Mouse (Mus musculus) stomach, embryonic 16.5 days (tissue): ENCODE measurements around the gene Slc30a9. TPM values are rescaled to one million over a fixed set of nuclear protein-coding genes. Genes with fewer than 3 reads are reported as not detected.

Source experiments
- ATAC-seq: fragments of 200-750 bp; cut with Nextera tagmentation; 2 replicates; pipeline ENCODE4 v1.8.0; 2017; ENCODE audit warnings: moderate number of reproducible peaks, moderate TSS enrichment; ENCODE audit not compliant: insufficient read depth, low FRiP score
- H3K27ac ChIP-seq: fragments of 300-500 bp; sonication (generic); 2 replicates; pipeline ENCODE4 v1.5.1; 2014; ENCODE audit warnings: low read length
- H3K27me3 ChIP-seq: fragments of 300-500 bp; sonication (generic); 2 replicates; pipeline ENCODE4 v1.6.1; 2014; ENCODE audit warnings: low read length, control low read depth, mixed read lengths; ENCODE audit not compliant: control insufficient read depth, insufficient read depth
- H3K36me3 ChIP-seq: fragments of 300-500 bp; sonication (generic); 2 replicates; pipeline ENCODE4 v1.6.1; 2014; ENCODE audit warnings: low read length; ENCODE audit not compliant: control insufficient read depth, insufficient read depth
- H3K4me1 ChIP-seq: fragments of 300-500 bp; sonication (generic); 2 replicates; pipeline ENCODE4 v1.6.1; 2014; ENCODE audit warnings: low read length, control low read depth, mixed read lengths; ENCODE audit not compliant: control insufficient read depth, insufficient read depth
- H3K4me2 ChIP-seq: fragments of 300-500 bp; sonication (generic); 2 replicates; pipeline ENCODE4 v1.6.1; 2014; ENCODE audit warnings: low read depth, low read length, mixed read lengths
- H3K4me3 ChIP-seq: fragments of 300-500 bp; sonication (generic); replicated peaks from 2 replicates; pipeline ENCODE4 v1.5.1; 2014; ENCODE audit warnings: mild to moderate bottlenecking, low read length
- H3K9ac ChIP-seq: fragments of 300-500 bp; sonication (generic); 2 replicates; pipeline ENCODE4 v1.6.1; 2014; ENCODE audit warnings: low read length
- H3K9me3 ChIP-seq: fragments of 300-500 bp; sonication (generic); replicated peaks from 2 replicates; pipeline ENCODE4 v1.6.1; 2016; ENCODE audit warnings: low read length, control low read depth; ENCODE audit not compliant: control insufficient read depth
- WGBS: fragments of 180-500 bp; shearing (Covaris S2); extraction: QIAGEN DNeasy Blood & Tissue Kit; methylation state at CpG from one replicate; pipeline ENCODE4 v1.1.7; 2014; 5-methylcytosine and 5-hydroxymethylcytosine counted together
- polyA plus RNA-seq: library from polyadenylated mRNA; unstranded; fragments of >200 nt; fragmentation: Nextera tagmentation; extraction: Ambion mirVana; gene quantifications from 2 replicates; pipeline ENCODE4 v1.2.1, GENCODE M21; 2015

Slc30a9 gene
- polyA plus RNA-seq, 1 experiment from 2014 or later: 81.1 TPM

- Histone ChIP-seq H3K36me3 (no peaks in the 10 kb centered on the region), H3K4me2 (no peak overlapping the region), H3K4me3 (no peak overlapping the region), H3K4me1 (peaks cover 4% of the 10 kb centered on the region), H3K9me3 (no peaks in the 10 kb centered on the region), H3K9ac (no peak overlapping the region), H3K27ac (no peak overlapping the region), H3K27me3 (no peaks in the 10 kb centered on the region)
- no peak for ATAC-seq
- 83% methylated on average over 1 of the region's 1 CpGs for WGBS
These were observed 2.9 kb upstream of the Slc30a9 start for GRCm38 (mm10) chr5:67303816-67304215.

- Histone ChIP-seq H3K9me3 (no peaks in the 10 kb centered on the region), H3K4me3 (peak overlapping the region; percentile 97), H3K27ac (peak overlapping the region; percentile 72; the same call in 1 of the 2 replicates), H3K27me3 (no peaks in the 10 kb centered on the region), H3K9ac (peak overlapping the region; percentile 94), H3K4me2 (peak overlapping the region; percentile 71), H3K4me1 (peaks cover 4% of the 10 kb centered on the region), H3K36me3 (no peaks in the 10 kb centered on the region)
- WGBS: 25% methylated on average over 13 of the region's 13 CpGs
- no peak for ATAC-seq
These were observed 986 bp downstream of the Slc30a9 start for GRCm38 (mm10) chr5:67307659-67308222.

- H3K4me2 ChIP-seq: no peak overlapping the region
- no peak overlapping the region for H3K4me3 ChIP-seq
- H3K27ac ChIP-seq: no peak overlapping the region
- H3K27me3 ChIP-seq: no peaks in the 10 kb centered on the region
- no peaks in the 10 kb centered on the region for H3K9me3 ChIP-seq
- H3K36me3 ChIP-seq: no peaks in the 10 kb centered on the region
- 71% methylated on average over 3 of the region's 3 CpGs for WGBS
- ATAC-seq: no peak
- H3K9ac ChIP-seq: no peak overlapping the region
- peaks cover 4% of the 10 kb centered on the region for H3K4me1 ChIP-seq
These were observed 5.2 kb downstream of the Slc30a9 start for GRCm38 (mm10) chr5:67311811-67312521.

- no peak overlapping the region for H3K4me3 ChIP-seq
- H3K9ac ChIP-seq: no peak overlapping the region
- H3K27ac ChIP-seq: no peak overlapping the region
- H3K9me3 ChIP-seq: no peaks in the 10 kb centered on the region
- no peak overlapping the region for H3K4me2 ChIP-seq
- no peaks in the 10 kb centered on the region for H3K36me3 ChIP-seq
- H3K4me1 ChIP-seq: peaks cover 4% of the 10 kb centered on the region
- no peak for ATAC-seq
- 91% methylated on average over 3 of the region's 3 CpGs for WGBS
- no peaks in the 10 kb centered on the region for H3K27me3 ChIP-seq
These were observed 5.7 kb downstream of the Slc30a9 start for GRCm38 (mm10) chr5:67312522-67312851.

GRCm38 (mm10) chr5:67321656-67322268, 15.0 kb downstream of the Slc30a9 start:
- no peak for ATAC-seq
- WGBS: 87% methylated on average over 17 of the region's 17 CpGs
- no peak overlapping the region for H3K4me2 ChIP-seq

GRCm38 (mm10) chr5:67324032-67324431, 17.3 kb downstream of the Slc30a9 start:
- H3K36me3 ChIP-seq: no peaks in the 10 kb centered on the region
- H3K9me3 ChIP-seq: no peaks in the 10 kb centered on the region
- H3K4me3 ChIP-seq: no peak overlapping the region
- no peak overlapping the region for H3K9ac ChIP-seq
- H3K4me2 ChIP-seq: no peak overlapping the region
- H3K27me3 ChIP-seq: no peaks in the 10 kb centered on the region
- ATAC-seq: no peak
- 37% methylated on average over 1 of the region's 1 CpGs for WGBS
- H3K27ac ChIP-seq: no peak overlapping the region
- H3K4me1 ChIP-seq: no peaks in the 10 kb centered on the region

More at GRCm38 (mm10) chr5:67321656-67322268, 15.0 kb downstream of the Slc30a9 start:
- H3K9me3 ChIP-seq: no peaks in the 10 kb centered on the region
- no peak overlapping the region for H3K27ac ChIP-seq
- H3K9ac ChIP-seq: no peak overlapping the region
- H3K27me3 ChIP-seq: no peaks in the 10 kb centered on the region
- no peak overlapping the region for H3K4me3 ChIP-seq
- H3K4me1 ChIP-seq: no peaks in the 10 kb centered on the region
- 0 out of 2 replicates have a peak, but pooled peaks cover 3% of the 10 kb centered on the region for H3K36me3 ChIP-seq

- WGBS: 88% methylated on average over 6 of the region's 6 CpGs
- no peaks in the 10 kb centered on the region for H3K9me3 ChIP-seq
These were observed 34.1 kb downstream of the Slc30a9 start for GRCm38 (mm10) chr5:67340811-67341210.

GRCm38 (mm10) chr5:67347060-67347459, 40.3 kb downstream of the Slc30a9 start:
- H3K4me2 ChIP-seq: no peak overlapping the region
- no peak for ATAC-seq
- no peaks in the 10 kb centered on the region for H3K9me3 ChIP-seq
- H3K4me1 ChIP-seq: no peaks in the 10 kb centered on the region
- peaks cover 17% of the 10 kb centered on the region; the same call in 1 of the 2 replicates for H3K36me3 ChIP-seq
- no peak overlapping the region for H3K9ac ChIP-seq
- no peaks in the 10 kb centered on the region for H3K27me3 ChIP-seq
- H3K27ac ChIP-seq: no peak overlapping the region
- WGBS: 79% methylated on average over 2 of the region's 2 CpGs
- no peak overlapping the region for H3K4me3 ChIP-seq

More at GRCm38 (mm10) chr5:67340811-67341210, 34.1 kb downstream of the Slc30a9 start:
- Histone ChIP-seq H3K27ac (no peak overlapping the region), H3K4me3 (no peak overlapping the region), H3K4me1 (no peaks in the 10 kb centered on the region), H3K9ac (no peak overlapping the region), H3K27me3 (no peaks in the 10 kb centered on the region), H3K36me3 (0 out of 2 replicates have a peak, but pooled peaks cover 4% of the 10 kb centered on the region), H3K4me2 (no peak overlapping the region)
- ATAC-seq: no peak

GRCm38 (mm10) chr5:67348949-67349348, 42.2 kb downstream of the Slc30a9 start:
- no peak overlapping the region for H3K4me3 ChIP-seq
- no peaks in the 10 kb centered on the region for H3K9me3 ChIP-seq
- no peaks in the 10 kb centered on the region for H3K27me3 ChIP-seq
- peaks cover 17% of the 10 kb centered on the region for H3K36me3 ChIP-seq
- H3K4me2 ChIP-seq: no peak overlapping the region
- H3K4me1 ChIP-seq: no peaks in the 10 kb centered on the region
- 75% methylated on average over 10 of the region's 10 CpGs for WGBS
- no peak overlapping the region for H3K9ac ChIP-seq
- H3K27ac ChIP-seq: no peak overlapping the region
- no peak for ATAC-seq
